Mouse (Mus musculus): Measurements from ENCODE around the gene Pclaf. TPM values are rescaled to one million over a fixed set of nuclear protein-coding genes. Genes with fewer than 3 reads are reported as not detected.

The Pclaf gene
- polyA plus RNA-seq, 1 experiment from 2014 or later = 207 TPM

GRCm38 (mm10) chr9:65909301-65909801 lies 19.3 kb downstream of the Pclaf start:
- Histone ChIP-seq H3K4me3 (peak overlapping the region; percentile 80), H3K27me3 (no peaks in the 10 kb centered on the region), H3K9me3 (no peaks in the 10 kb centered on the region), H3K4me2 (replicated peaks) (peak overlapping the region; percentile 85), H3K9ac (peak overlapping the region; percentile 79), H3K27ac (peak overlapping the region; percentile 93), H3K36me3 (peaks cover 9% of the 10 kb centered on the region), H3K4me1 (peaks cover 15% of the 10 kb centered on the region)
- 0% methylated on average over 26 of the region's 34 CpGs for WGBS
- peak; percentile 13 for ATAC-seq (ENCODE audit: low FRiP score, low read depth)

- H3K36me3 ChIP-seq = peaks cover 6% of the 10 kb centered on the region; the same call in 1 of the 2 replicates
- H3K27me3 ChIP-seq = no peaks in the 10 kb centered on the region
- peaks cover 15% of the 10 kb centered on the region for H3K4me1 ChIP-seq
- H3K9me3 ChIP-seq = no peaks in the 10 kb centered on the region
- peak overlapping the region; percentile 79 for H3K9ac ChIP-seq
- peak overlapping the region; percentile 80 for H3K4me3 ChIP-seq
- peak overlapping the region; percentile 93; the same call in 1 of the 2 replicates for H3K27ac ChIP-seq
- peak overlapping the region; percentile 85 for H3K4me2 ChIP-seq (replicated peaks)
- no peak for ATAC-seq (ENCODE audit: low FRiP score, low read depth)
- WGBS = 7% methylated on average over 4 of the region's 4 CpGs
These were observed 19.8 kb downstream of the Pclaf start for GRCm38 (mm10) chr9:65909837-65910236.

GRCm38 (mm10) chr9:65913976-65914375 lies 23.9 kb downstream of the Pclaf start:
- whole genome bisulfite sequencing = 75% methylated on average over 2 of the region's 2 CpGs
- Histone ChIP-seq H3K27ac (no peak overlapping the region), H3K4me3 (no peak overlapping the region), H3K27me3 (no peaks in the 10 kb centered on the region), H3K9ac (no peak overlapping the region), H3K9me3 (no peaks in the 10 kb centered on the region), H3K4me2 (replicated peaks) (no peak overlapping the region), H3K36me3 (no peaks in the 10 kb centered on the region), H3K4me1 (peaks cover 8% of the 10 kb centered on the region; the same call in 1 of the 2 replicates)
- no peak for ATAC-seq (ENCODE audit: low FRiP score, low read depth)

GRCm38 (mm10) chr9:65917015-65917414 lies 27.0 kb downstream of the Pclaf start:
- Histone ChIP-seq H3K4me3 (no peak overlapping the region), H3K4me1 (no peaks in the 10 kb centered on the region), H3K4me2 (replicated peaks) (no peak overlapping the region), H3K27ac (no peak overlapping the region), H3K27me3 (no peaks in the 10 kb centered on the region), H3K9ac (no peak overlapping the region), H3K9me3 (no peaks in the 10 kb centered on the region), H3K36me3 (no peaks in the 10 kb centered on the region)
- 90% methylated on average over 1 of the region's 1 CpGs for WGBS
- no peak for ATAC-seq (ENCODE audit: low FRiP score, low read depth)

GRCm38 (mm10) chr9:65928456-65928855 lies 38.4 kb downstream of the Pclaf start:
- no peaks in the 10 kb centered on the region for H3K36me3 ChIP-seq
- ATAC-seq (ENCODE audit: low FRiP score, low read depth) = no peak
- no peak overlapping the region for H3K27ac ChIP-seq

GRCm38 (mm10) chr9:65929826-65930225 lies 39.8 kb downstream of the Pclaf start:
- Histone ChIP-seq H3K9ac (no peak overlapping the region), H3K4me1 (peaks cover 4% of the 10 kb centered on the region; the same call in 1 of the 2 replicates), H3K36me3 (no peaks in the 10 kb centered on the region), H3K27me3 (no peaks in the 10 kb centered on the region), H3K4me2 (replicated peaks) (no peak overlapping the region), H3K27ac (no peak overlapping the region), H3K9me3 (no peaks in the 10 kb centered on the region), H3K4me3 (no peak overlapping the region)
- ATAC-seq (ENCODE audit: low FRiP score, low read depth) = no peak

More at GRCm38 (mm10) chr9:65928456-65928855, 38.4 kb downstream of the Pclaf start:
- H3K4me3 ChIP-seq = no peak overlapping the region
- H3K9me3 ChIP-seq = no peaks in the 10 kb centered on the region
- H3K4me2 ChIP-seq (replicated peaks) = no peak overlapping the region
- H3K27me3 ChIP-seq = no peaks in the 10 kb centered on the region
- peaks cover 8% of the 10 kb centered on the region for H3K4me1 ChIP-seq
- H3K9ac ChIP-seq = no peak overlapping the region

- Histone ChIP-seq H3K9ac (no peak overlapping the region), H3K27me3 (no peaks in the 10 kb centered on the region), H3K4me1 (no peaks in the 10 kb centered on the region), H3K36me3 (no peaks in the 10 kb centered on the region), H3K9me3 (no peaks in the 10 kb centered on the region), H3K4me2 (replicated peaks) (no peak overlapping the region), H3K4me3 (no peak overlapping the region), H3K27ac (no peak overlapping the region)
- no peak for ATAC-seq (ENCODE audit: low FRiP score, low read depth)
- WGBS = 90% methylated on average over 2 of the region's 2 CpGs
These were observed 47.5 kb downstream of the Pclaf start for GRCm38 (mm10) chr9:65937566-65937965.

GRCm38 (mm10) chr9:65951082-65951587 lies 61.1 kb downstream of the Pclaf start:
- no peaks in the 10 kb centered on the region for H3K9me3 ChIP-seq
- H3K9ac ChIP-seq = no peak overlapping the region
- H3K27ac ChIP-seq = no peak overlapping the region
- H3K4me3 ChIP-seq = no peak overlapping the region
- WGBS = 88% methylated on average over 3 of the region's 3 CpGs
- H3K4me2 ChIP-seq (replicated peaks) = no peak overlapping the region
- no peaks in the 10 kb centered on the region for H3K4me1 ChIP-seq
- H3K36me3 ChIP-seq = peaks cover 16% of the 10 kb centered on the region; the same call in 1 of the 2 replicates
- H3K27me3 ChIP-seq = no peaks in the 10 kb centered on the region
- no peak for ATAC-seq (ENCODE audit: low FRiP score, low read depth)

Other genes starting within 250 kb of the Pclaf start
- 341 and 352 TPM in 2 replicates for gene Oaz2, start 222.2 kb upstream of the Pclaf start, polyA plus RNA-seq (2015; fragmentation: Nextera tagmentation; extraction: Ambion mirVana)
- gene Zfp609, start 62.7 kb upstream of the Pclaf start, polyA plus RNA-seq (2015; fragmentation: Nextera tagmentation; extraction: Ambion mirVana) = 7.2 and 8.1 TPM in 2 replicates
- 39.8 and 41.1 TPM in 2 replicates for gene Trip4, start 18.6 kb downstream of the Pclaf start, polyA plus RNA-seq (2015; fragmentation: Nextera tagmentation; extraction: Ambion mirVana)
- gene Csnk1g1, start 18.7 kb downstream of the Pclaf start, polyA plus RNA-seq (2015; fragmentation: Nextera tagmentation; extraction: Ambion mirVana) = 18.6 and 18.8 TPM in 2 replicates
- gene Ppib, start 170.0 kb downstream of the Pclaf start, polyA plus RNA-seq (2015; fragmentation: Nextera tagmentation; extraction: Ambion mirVana) = 665 and 680 TPM in 2 replicates
- 5.0 and 5.3 TPM in 2 replicates for gene Snx22, start 179.5 kb downstream of the Pclaf start, polyA plus RNA-seq (2015; fragmentation: Nextera tagmentation; extraction: Ambion mirVana)
- 128 and 134 TPM in 2 replicates for gene Snx1, start 236.3 kb downstream of the Pclaf start, polyA plus RNA-seq (2015; fragmentation: Nextera tagmentation; extraction: Ambion mirVana)
- gene Ciao2a, start 236.4 kb downstream of the Pclaf start, polyA plus RNA-seq (2015; fragmentation: Nextera tagmentation; extraction: Ambion mirVana) = 173 and 178 TPM in 2 replicates

Measured in limb, embryonic 13.5 days (tissue).